Mouse (Mus musculus): ENCODE measurements around the gene Gpatch11. TPM values are rescaled to one million over a fixed set of nuclear protein-coding genes. Genes with fewer than 3 reads are reported as not detected.

Gene Gpatch11
- polyA plus RNA-seq, 1 experiment from 2014 or later, result 54.1 TPM

DNA sequence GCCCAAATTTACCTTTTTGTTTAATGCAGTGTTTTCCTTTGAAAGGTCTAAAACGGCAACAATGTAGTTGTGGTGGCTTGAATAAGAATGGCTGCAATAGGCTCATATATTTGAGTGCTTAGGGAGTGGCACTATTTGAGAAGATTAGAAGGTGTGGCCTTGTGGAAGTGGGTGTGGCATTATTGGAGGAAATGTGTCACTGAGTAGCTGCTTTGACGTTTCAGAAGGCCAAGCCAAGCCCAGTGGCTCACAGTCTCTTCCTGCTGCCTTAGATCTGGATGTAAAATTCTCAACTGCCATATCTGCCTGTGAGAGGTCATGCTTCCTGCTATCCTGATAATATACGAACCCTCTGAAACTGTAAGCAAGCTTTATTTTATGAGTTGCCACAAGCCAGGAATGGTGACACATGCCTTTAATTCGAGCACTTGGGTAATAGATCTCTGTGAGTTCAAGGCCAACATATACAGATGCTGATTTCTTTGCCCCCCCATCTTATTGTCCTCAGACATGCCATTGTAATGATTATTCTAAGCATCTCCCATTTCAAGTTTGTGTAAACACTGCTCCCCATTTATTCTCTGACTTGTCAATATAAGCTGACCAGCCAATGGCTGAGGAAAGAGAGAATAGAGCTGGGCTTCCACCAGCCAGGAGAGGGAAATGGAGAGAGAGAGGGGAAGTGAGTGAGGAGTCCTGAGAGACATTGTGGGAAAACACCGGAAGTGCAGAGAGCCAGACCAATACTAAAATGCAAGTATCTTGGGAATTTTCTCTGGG lies 50.1 kb downstream of the Gpatch11 start:
- H3K27me3 ChIP-seq (ENCODE audit: control insufficient read depth, insufficient read depth, low read length), result no peaks in the 10 kb centered on the region
- no peak overlapping the region for H3K9ac ChIP-seq (replicated peaks; ENCODE audit: low read depth, low read length)
- no peak overlapping the region for H3K27ac ChIP-seq (ENCODE audit: low read depth, low read length)
- H3K36me3 ChIP-seq (ENCODE audit: control insufficient read depth, insufficient read depth, low read length), result no peaks in the 10 kb centered on the region
- no peak overlapping the region for H3K4me3 ChIP-seq (ENCODE audit: low read depth, low read length)
- H3K4me2 ChIP-seq (ENCODE audit: low read depth, low read length), result no peak overlapping the region
- no peaks in the 10 kb centered on the region for H3K4me1 ChIP-seq (ENCODE audit: control insufficient read depth, insufficient read depth, low read length)
- H3K9me3 ChIP-seq (ENCODE audit: control insufficient read depth, low read length), result no peaks in the 10 kb centered on the region
- WGBS, result 86% methylated on average over 5 of the region's 5 CpGs
- no peak for ATAC-seq (ENCODE audit: low read depth)

GRCm38 (mm10) chr17:78888554-78888953 lies 53.2 kb downstream of the Gpatch11 start:
- no peak for ATAC-seq (ENCODE audit: low read depth)
- H3K36me3 ChIP-seq (ENCODE audit: control insufficient read depth, insufficient read depth, low read length), result no peaks in the 10 kb centered on the region
- H3K27ac ChIP-seq (ENCODE audit: low read depth, low read length), result no peak overlapping the region
- WGBS, result 85% methylated on average over 4 of the region's 4 CpGs
- H3K9me3 ChIP-seq (ENCODE audit: control insufficient read depth, low read length), result no peaks in the 10 kb centered on the region
- no peak overlapping the region for H3K9ac ChIP-seq (replicated peaks; ENCODE audit: low read depth, low read length)
- H3K4me3 ChIP-seq (ENCODE audit: low read depth, low read length), result no peak overlapping the region
- no peak overlapping the region for H3K4me2 ChIP-seq (ENCODE audit: low read depth, low read length)
- H3K4me1 ChIP-seq (ENCODE audit: control insufficient read depth, insufficient read depth, low read length), result no peaks in the 10 kb centered on the region
- H3K27me3 ChIP-seq (ENCODE audit: control insufficient read depth, insufficient read depth, low read length), result no peaks in the 10 kb centered on the region

GRCm38 (mm10) chr17:78889184-78889583 lies 53.8 kb downstream of the Gpatch11 start:
- Histone ChIP-seq H3K9me3 (ENCODE audit: control insufficient read depth, low read length) (no peaks in the 10 kb centered on the region), H3K9ac (replicated peaks; ENCODE audit: low read depth, low read length) (no peak overlapping the region), H3K27ac (ENCODE audit: low read depth, low read length) (no peak overlapping the region), H3K4me3 (ENCODE audit: low read depth, low read length) (no peak overlapping the region), H3K4me1 (ENCODE audit: control insufficient read depth, insufficient read depth, low read length) (no peaks in the 10 kb centered on the region), H3K27me3 (ENCODE audit: control insufficient read depth, insufficient read depth, low read length) (no peaks in the 10 kb centered on the region), H3K4me2 (ENCODE audit: low read depth, low read length) (no peak overlapping the region), H3K36me3 (ENCODE audit: control insufficient read depth, insufficient read depth, low read length) (no peaks in the 10 kb centered on the region)
- no peak for ATAC-seq (ENCODE audit: low read depth)
- 53% methylated on average over 3 of the region's 3 CpGs for whole genome bisulfite sequencing

- no peak for ATAC-seq (ENCODE audit: low read depth)
- Histone ChIP-seq H3K4me2 (ENCODE audit: low read depth, low read length) (no peak overlapping the region), H3K4me3 (ENCODE audit: low read depth, low read length) (no peak overlapping the region), H3K9me3 (ENCODE audit: control insufficient read depth, low read length) (no peaks in the 10 kb centered on the region), H3K9ac (replicated peaks; ENCODE audit: low read depth, low read length) (no peak overlapping the region), H3K36me3 (ENCODE audit: control insufficient read depth, insufficient read depth, low read length) (no peaks in the 10 kb centered on the region), H3K4me1 (ENCODE audit: control insufficient read depth, insufficient read depth, low read length) (no peaks in the 10 kb centered on the region), H3K27ac (ENCODE audit: low read depth, low read length) (no peak overlapping the region), H3K27me3 (ENCODE audit: control insufficient read depth, insufficient read depth, low read length) (no peaks in the 10 kb centered on the region)
- WGBS, result 88% methylated on average over 9 of the region's 9 CpGs
Observed at GRCm38 (mm10) chr17:78891020-78891419, 55.7 kb downstream of the Gpatch11 start.

DNA sequence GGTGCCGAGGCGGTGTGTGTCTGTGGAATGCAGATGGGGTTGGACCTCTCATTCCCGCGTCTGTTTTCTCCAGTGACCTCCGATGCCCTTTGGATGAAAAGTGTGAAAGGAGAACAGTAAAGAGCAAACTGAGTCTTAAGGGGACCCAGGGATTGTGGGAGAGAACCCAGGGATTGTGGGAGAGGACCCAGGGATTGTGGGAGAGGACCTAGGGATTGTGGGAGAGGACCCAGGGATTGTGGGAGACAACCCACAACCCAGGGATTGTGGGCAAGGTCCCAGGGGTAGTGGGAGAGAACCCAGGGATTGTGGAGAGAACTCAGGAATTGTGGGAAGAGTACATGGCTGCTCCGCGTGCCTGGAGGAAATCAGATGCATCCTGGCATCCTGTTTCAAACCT lies 59.6 kb downstream of the Gpatch11 start:
- Histone ChIP-seq H3K4me1 (ENCODE audit: control insufficient read depth, insufficient read depth, low read length) (no peaks in the 10 kb centered on the region), H3K36me3 (ENCODE audit: control insufficient read depth, insufficient read depth, low read length) (no peaks in the 10 kb centered on the region), H3K27ac (ENCODE audit: low read depth, low read length) (no peak overlapping the region), H3K9me3 (ENCODE audit: control insufficient read depth, low read length) (no peaks in the 10 kb centered on the region), H3K27me3 (ENCODE audit: control insufficient read depth, insufficient read depth, low read length) (no peaks in the 10 kb centered on the region), H3K4me2 (ENCODE audit: low read depth, low read length) (no peak overlapping the region), H3K9ac (replicated peaks; ENCODE audit: low read depth, low read length) (no peak overlapping the region), H3K4me3 (ENCODE audit: low read depth, low read length) (no peak overlapping the region)
- 87% methylated on average over 7 of the region's 7 CpGs for WGBS
- ATAC-seq (ENCODE audit: low read depth), result no peak

DNA sequence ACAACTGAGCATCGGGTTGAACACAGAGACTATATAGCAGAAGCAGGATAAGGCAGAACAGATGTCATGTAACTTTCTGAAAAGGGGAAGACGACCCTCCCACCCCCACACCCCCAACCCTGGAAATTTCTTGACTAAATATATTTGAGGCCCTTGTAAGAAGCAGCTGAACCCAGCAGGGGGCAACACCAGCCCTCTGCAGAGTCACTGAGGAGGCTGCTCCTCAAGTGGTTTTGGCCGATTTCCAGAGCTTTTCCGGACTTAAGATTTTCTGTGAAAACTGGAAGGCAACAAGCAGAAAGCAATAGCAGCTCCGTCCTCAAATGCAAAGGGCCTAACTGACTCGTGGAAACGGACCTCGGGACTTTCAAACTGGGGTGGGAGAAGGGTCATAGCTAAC lies 60.0 kb downstream of the Gpatch11 start:
- no peak overlapping the region for H3K4me3 ChIP-seq (ENCODE audit: low read depth, low read length)
- no peak overlapping the region for H3K9ac ChIP-seq (replicated peaks; ENCODE audit: low read depth, low read length)
- no peak overlapping the region for H3K4me2 ChIP-seq (ENCODE audit: low read depth, low read length)
- ATAC-seq (ENCODE audit: low read depth), result no peak
- WGBS, result 42% methylated on average over 8 of the region's 8 CpGs
- H3K4me1 ChIP-seq (ENCODE audit: control insufficient read depth, insufficient read depth, low read length), result no peaks in the 10 kb centered on the region
- H3K27me3 ChIP-seq (ENCODE audit: control insufficient read depth, insufficient read depth, low read length), result no peaks in the 10 kb centered on the region
- no peak overlapping the region for H3K27ac ChIP-seq (ENCODE audit: low read depth, low read length)
- H3K36me3 ChIP-seq (ENCODE audit: control insufficient read depth, insufficient read depth, low read length), result no peaks in the 10 kb centered on the region
- H3K9me3 ChIP-seq (ENCODE audit: control insufficient read depth, low read length), result no peaks in the 10 kb centered on the region

Other genes starting within 250 kb of the Gpatch11 start
- 7.6 and 9.0 TPM in 2 replicates for gene Strn, start 98.4 kb upstream of the Gpatch11 start, polyA plus RNA-seq (2014; fragmentation: Nextera tagmentation; extraction: Ambion mirVana)
- gene Heatr5b, start 203 bp upstream of the Gpatch11 start, polyA plus RNA-seq (2014; fragmentation: Nextera tagmentation; extraction: Ambion mirVana), result 19.4 and 25.3 TPM in 2 replicates
- gene Eif2ak2, start 47.0 kb downstream of the Gpatch11 start, polyA plus RNA-seq (2014; fragmentation: Nextera tagmentation; extraction: Ambion mirVana), result 1.3 and 2.8 TPM in 2 replicates
- gene Sult6b1, start 71.4 kb downstream of the Gpatch11 start, polyA plus RNA-seq (2014; fragmentation: Nextera tagmentation; extraction: Ambion mirVana), result not detected in 2 replicates
- gene Cebpzos, start 80.9 kb downstream of the Gpatch11 start, polyA plus RNA-seq (2014; fragmentation: Nextera tagmentation; extraction: Ambion mirVana), result 114 and 118 TPM in 2 replicates
- gene Cebpz, start 101.5 kb downstream of the Gpatch11 start, polyA plus RNA-seq (2014; fragmentation: Nextera tagmentation; extraction: Ambion mirVana), result 43.5 and 45.3 TPM in 2 replicates
- gene Ndufaf7, start 101.6 kb downstream of the Gpatch11 start, polyA plus RNA-seq (2014; fragmentation: Nextera tagmentation; extraction: Ambion mirVana), result 62.5 and 68.8 TPM in 2 replicates
- gene Prkd3, start 185.2 kb downstream of the Gpatch11 start, polyA plus RNA-seq (2014; fragmentation: Nextera tagmentation; extraction: Ambion mirVana), result 9.2 and 16.1 TPM in 2 replicates
- gene Qpct, start 216.3 kb downstream of the Gpatch11 start, polyA plus RNA-seq (2014; fragmentation: Nextera tagmentation; extraction: Ambion mirVana), result 19.6 and 26.2 TPM in 2 replicates